Mouse (Mus musculus): ENCODE measurements around the gene Asxl1. TPM values are rescaled to one million over a fixed set of nuclear protein-coding genes. Genes with fewer than 3 reads are reported as not detected.

Gene Asxl1
- polyA plus RNA-seq, 1 experiment from 2014 or later = 35.9 TPM

DNA sequence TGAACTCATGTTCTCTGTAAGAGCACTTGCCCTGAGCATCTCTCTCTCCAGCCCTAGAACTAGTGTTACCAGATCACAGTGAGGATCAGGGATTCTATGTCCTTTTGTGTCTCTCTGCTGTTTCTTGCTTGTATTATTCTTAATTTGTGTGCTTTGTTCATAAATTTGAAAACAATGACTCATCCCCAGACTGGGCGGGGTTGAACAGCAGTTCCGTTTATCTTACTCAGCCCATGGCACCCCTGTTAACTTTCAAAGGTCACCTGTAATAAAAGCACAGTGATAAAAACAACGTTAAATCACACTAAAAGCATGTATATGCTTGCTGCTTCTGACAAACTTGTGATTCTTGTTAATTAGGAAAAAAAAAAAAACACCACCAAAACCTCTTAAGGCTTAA lies 3.0 kb upstream of the Asxl1 start:
- POLR2A ChIA-PET = interaction anchor here (1.1 to 1.3 kb wide), 2 partner anchors 9 to 435 kb away, joined by 3 read pairs; no protein-coding TSS in a partner anchor

DNA sequence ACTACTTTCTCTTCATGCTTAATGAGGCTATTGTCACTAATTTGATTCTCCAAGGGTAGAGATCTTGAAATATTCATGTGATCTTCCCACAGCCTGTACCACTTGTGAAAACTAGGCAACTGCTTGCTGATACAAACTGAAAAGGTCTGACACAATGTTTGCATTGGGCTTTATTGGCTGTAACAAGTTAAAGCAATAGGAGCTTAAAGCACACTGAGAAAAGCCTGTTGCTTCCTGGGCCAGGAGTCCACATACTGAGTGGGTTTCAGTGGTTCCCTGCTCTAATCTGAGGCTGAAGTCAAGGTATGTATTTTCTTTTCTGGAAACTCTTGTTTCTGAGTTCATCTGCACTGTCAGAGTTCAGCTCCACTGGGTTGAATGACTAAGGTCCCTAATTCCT lies 2.4 kb upstream of the Asxl1 start:
- no peak for ATAC-seq
- DNase-seq (ENCODE audit: low read depth, low spot score) = no peak
- TF ChIP-seq CTCF (IDR thresholded peaks at IDR 0.05) = no peak
- no peaks in the 10 kb centered on the region for H3K27me3 ChIP-seq
- in situ Hi-C loops (cut with MboI; ENCODE audit: low pct_unique_long_range_greater_than_20kb) = loop anchor here (25.0 kb wide), 1 partner anchor 244 kb away; no protein-coding TSS in a partner anchor
- CTCF ChIA-PET = no interaction called here
- POLR2A ChIA-PET = interaction anchor here (1.1 to 1.3 kb wide), 2 partner anchors 9 to 436 kb away, joined by 3 read pairs; no protein-coding TSS in a partner anchor

More for the DNA sequence above, 3.0 kb upstream of the Asxl1 start:
- in situ Hi-C loops (cut with MboI; ENCODE audit: low pct_unique_long_range_greater_than_20kb) = loop anchor here (25.0 kb wide), 1 partner anchor 245 kb away; no protein-coding TSS in a partner anchor
- no peak for ATAC-seq
- TF ChIP-seq CTCF (IDR thresholded peaks at IDR 0.05) = no peak
- DNase-seq (ENCODE audit: low read depth, low spot score) = no peak
- H3K27me3 ChIP-seq = no peaks in the 10 kb centered on the region
- CTCF ChIA-PET = no interaction called here

DNA sequence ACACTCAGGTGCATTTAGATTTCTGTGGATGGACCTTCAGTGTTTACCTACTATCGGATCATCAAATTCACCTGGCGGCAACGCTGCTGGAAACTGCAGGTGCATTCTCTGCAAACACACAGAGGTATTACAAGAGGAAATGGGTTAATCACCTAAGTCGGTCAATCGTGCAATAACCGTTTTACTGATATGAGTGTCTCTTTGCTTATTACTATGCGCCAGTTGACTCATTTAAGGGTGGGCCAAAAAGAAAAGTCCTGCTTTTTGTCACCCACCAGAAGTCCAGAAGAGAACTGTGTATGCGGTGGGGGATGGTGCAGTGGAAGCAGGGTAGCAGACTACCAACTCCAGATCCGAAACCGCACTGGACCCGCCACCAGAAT lies 567 bp upstream of the Asxl1 start:
- POLR2A ChIA-PET = interaction anchor here (1.5 kb wide), 1 partner anchor 46 kb away, joined by 3 read pairs; no protein-coding TSS in a partner anchor
- in situ Hi-C loops (cut with MboI; ENCODE audit: low pct_unique_long_range_greater_than_20kb) = loop anchor here (25.0 kb wide), 1 partner anchor 242 kb away; no protein-coding TSS in a partner anchor
- H3K27me3 ChIP-seq = no peaks in the 10 kb centered on the region
- DNase-seq (ENCODE audit: low read depth, low spot score) (no peak), ATAC-seq (no peak)
- CTCF ChIA-PET = interaction anchor here (1.3 kb wide), 1 partner anchor 11 kb away, joined by 4 read pairs; no protein-coding TSS in a partner anchor
- no peak for TF ChIP-seq CTCF (IDR thresholded peaks at IDR 0.05)

DNA sequence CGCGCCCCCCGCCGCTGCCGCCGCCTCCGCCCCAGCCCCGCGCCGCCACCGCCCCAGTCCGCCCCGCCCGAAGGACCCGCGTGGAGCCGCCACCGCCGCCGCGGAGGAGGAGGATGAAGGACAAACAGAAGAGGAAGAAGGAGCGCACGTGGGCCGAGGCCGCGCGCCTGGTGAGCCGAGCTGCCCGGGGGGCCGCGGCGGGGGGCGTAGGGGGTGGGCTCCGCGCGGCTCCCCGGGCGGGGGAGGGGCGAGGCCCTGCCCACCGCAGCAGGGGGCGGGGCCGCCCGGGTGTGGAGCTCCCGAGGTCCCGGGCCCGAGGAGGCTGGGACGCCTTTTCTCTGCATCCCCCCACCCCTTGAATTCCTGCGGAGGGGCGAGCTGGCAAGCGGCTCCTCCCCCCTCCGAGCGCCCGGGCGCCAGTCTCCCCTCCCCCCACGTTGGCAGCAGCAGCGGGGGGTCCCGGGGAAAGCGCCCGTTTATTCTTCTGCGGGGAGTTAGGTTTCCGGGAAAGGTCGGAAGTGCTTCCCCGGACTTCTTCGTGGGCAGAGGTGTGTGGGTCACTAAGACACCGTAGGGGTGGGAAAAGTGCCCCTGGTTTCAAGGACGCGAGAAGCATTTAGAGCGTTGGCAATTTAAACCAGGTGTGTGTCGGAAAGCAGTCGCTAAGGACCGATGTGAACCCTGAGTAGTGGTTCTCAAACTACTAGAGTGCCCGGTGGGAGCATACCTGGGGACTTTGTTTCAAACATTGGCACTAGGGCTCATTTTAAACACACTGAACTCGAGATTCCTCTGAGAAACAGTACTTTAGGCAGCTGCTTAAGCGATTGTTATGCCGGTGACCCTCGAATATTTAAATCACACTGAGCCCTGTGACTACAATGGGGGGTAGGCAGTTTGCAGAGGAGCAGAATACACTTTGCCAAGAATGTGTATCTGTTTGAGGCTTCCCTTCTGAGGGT lies 873 bp downstream of the Asxl1 start:
- DNase-seq (ENCODE audit: low read depth, low spot score) (peak; percentile 22), ATAC-seq (peak; percentile 23)
- no peak for TF ChIP-seq CTCF (IDR thresholded peaks at IDR 0.05)
- in situ Hi-C loops (cut with MboI; ENCODE audit: low pct_unique_long_range_greater_than_20kb) = loop anchor here (25.0 kb wide), 1 partner anchor 241 kb away; no protein-coding TSS in a partner anchor
- CTCF ChIA-PET = interaction anchor here (1.4 kb wide), 1 partner anchor 49 kb away, joined by 4 read pairs; no protein-coding TSS in a partner anchor
- POLR2A ChIA-PET = interaction anchor here (0.5 to 2.2 kb wide), 6 partner anchors 45 to 1379 kb away, joined by 3 to 7 read pairs (median 3); no protein-coding TSS in a partner anchor
- H3K27me3 ChIP-seq = no peaks in the 10 kb centered on the region

DNA sequence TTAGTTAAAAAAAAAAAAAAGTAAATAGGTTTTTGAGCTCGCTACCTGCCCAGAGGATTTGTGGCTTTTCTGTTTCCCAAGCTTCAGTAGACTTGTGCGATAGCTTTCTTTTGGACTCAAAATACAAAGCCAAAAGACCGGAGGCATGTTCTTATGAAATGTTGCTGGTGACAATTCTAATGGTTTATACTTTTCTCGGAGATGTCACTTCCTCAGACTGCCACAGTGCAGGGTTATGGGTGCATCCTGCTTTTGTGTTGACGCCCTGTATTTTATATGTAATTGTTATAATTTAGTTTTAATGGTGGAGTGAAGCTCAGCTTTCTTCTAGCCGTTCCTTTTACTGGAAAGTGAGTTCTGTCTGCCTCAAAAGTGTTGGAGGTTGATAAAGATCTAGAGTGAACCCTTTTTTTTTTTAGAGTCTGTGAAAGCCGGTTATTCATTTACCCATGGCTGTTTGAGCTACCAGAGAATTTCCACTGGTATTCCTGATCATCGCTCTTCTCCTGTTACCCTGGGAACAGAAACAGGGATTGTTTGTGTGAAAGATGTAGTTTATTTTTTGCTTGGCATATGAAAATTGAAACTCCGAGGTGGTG lies 1.7 kb downstream of the Asxl1 start:
- DNase-seq (ENCODE audit: low read depth, low spot score) (peak; percentile 19), ATAC-seq (no peak)
- CTCF ChIA-PET = interaction anchor here (0.9 to 1.4 kb wide), 4 partner anchors 11 to 442 kb away, joined by 3 to 4 read pairs (median 4); no protein-coding TSS in a partner anchor
- no peak for TF ChIP-seq CTCF (IDR thresholded peaks at IDR 0.05)
- H3K27me3 ChIP-seq = no peaks in the 10 kb centered on the region
- POLR2A ChIA-PET = interaction anchor here (0.6 to 2.2 kb wide), 4 partner anchors 29 to 292 kb away, joined by 3 to 7 read pairs (median 3); no protein-coding TSS in a partner anchor
- in situ Hi-C loops (cut with MboI; ENCODE audit: low pct_unique_long_range_greater_than_20kb) = loop anchor here (25.0 kb wide), 1 partner anchor 240 kb away; no protein-coding TSS in a partner anchor

DNA sequence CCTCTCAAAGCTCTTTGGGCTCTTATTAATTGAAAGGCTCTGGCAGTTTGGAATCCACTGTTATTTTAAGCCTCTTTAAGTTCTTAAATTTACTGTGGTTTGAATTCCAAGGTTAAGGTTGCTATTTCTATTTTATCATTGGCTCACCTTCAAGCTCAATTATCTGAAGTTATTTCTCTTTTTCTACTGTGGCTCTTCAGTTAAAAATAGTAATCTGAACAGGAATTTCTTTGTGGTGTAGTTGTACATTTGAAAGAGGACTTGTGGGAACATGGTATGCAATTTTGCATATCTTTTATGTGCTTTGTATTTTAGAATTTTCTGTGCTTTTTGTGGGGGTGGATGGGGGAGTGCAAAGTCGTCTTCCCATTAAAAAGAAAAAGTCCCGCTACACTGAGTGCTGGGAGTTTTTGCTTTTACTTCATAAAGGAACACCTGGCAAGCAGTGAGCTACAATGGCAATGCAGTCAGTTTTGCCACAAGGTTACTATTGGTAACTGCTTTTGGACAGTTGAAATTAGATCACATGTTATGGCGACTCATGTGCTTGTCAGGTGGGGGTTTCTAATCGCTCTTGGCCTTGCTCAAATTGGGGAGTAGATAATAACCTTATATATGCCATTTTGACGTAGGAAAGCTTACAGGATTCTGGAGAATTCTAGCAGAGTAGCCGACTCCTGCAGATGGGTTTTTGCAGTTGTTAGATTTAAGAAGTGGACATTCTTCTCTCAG lies 2.6 kb downstream of the Asxl1 start:
- DNase-seq (ENCODE audit: low read depth, low spot score) (peak; percentile 15), ATAC-seq (no peak)
- ChIA-PET CTCF (interaction anchor here (0.9 to 1.4 kb wide), 4 partner anchors 10 to 443 kb away, joined by 3 to 4 read pairs (median 4); no protein-coding TSS in a partner anchor), POLR2A (interaction anchor here (0.9 to 2.2 kb wide), 2 partner anchors 28 to 97 kb away, joined by 3 to 7 read pairs; no protein-coding TSS in a partner anchor)
- in situ Hi-C loops (cut with MboI; ENCODE audit: low pct_unique_long_range_greater_than_20kb) = loop anchor here (25.0 kb wide), 1 partner anchor 239 kb away; no protein-coding TSS in a partner anchor
- TF ChIP-seq CTCF (IDR thresholded peaks at IDR 0.05) = no peak
- H3K27me3 ChIP-seq = no peaks in the 10 kb centered on the region

DNA sequence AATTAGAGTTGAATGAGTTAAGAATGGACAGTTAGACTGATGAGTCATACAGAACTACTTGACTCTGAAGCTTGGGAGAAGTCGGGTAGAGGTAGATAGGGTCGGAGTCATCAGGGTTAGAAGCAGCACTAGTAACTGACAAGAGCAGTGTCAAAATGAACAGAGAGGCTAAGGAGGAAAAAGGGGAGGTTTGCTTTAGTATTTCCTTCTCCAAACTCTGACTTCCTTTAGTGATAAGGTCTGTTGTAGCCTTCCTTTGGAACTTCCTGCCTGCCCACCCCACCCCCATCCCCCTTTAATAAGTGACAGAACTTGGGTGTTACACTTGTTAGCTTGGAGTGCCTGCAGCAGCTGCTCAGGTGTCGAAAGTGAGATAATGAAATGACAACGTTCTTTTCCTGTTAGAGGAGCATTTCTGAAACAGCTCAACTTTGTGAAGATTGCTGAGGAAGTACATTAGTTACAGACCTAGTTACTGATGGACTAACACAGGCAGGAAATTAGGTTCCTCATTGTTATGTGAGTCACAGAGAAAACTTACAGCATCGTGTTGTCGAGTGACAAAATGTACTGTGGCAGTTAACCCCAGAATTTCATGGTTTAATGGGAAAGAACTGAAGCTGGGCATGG lies 5.0 kb downstream of the Asxl1 start:
- in situ Hi-C loops (cut with MboI; ENCODE audit: low pct_unique_long_range_greater_than_20kb) = no loop called here
- ATAC-seq (no peak), DNase-seq (ENCODE audit: low read depth, low spot score) (no peak)
- no peak for TF ChIP-seq CTCF (IDR thresholded peaks at IDR 0.05)
- POLR2A ChIA-PET = interaction anchor here (1.7 kb wide), 1 partner anchor 10 kb away, joined by 4 read pairs; no protein-coding TSS in a partner anchor
- CTCF ChIA-PET = no interaction called here
- H3K27me3 ChIP-seq = no peaks in the 10 kb centered on the region

DNA sequence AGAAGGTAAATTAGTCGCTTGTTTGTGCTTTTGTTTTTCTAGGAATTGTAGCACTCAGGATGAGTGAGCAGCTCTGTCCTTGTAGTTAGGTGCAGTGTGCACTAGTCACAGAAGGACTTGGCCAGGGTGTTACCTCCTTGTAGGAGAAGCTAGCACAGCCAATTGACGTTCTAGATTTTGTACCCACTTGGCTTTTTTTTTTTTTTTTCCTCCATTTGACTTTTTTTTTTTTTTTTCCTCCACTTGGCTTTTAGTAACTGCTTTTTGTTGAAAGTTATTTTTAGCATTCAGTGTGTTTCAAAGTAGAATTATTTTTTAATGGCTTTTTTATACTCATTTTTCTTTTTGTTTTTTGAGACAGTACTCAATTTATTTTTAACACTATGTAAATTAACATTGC lies 9.0 kb downstream of the Asxl1 start:
- ChIA-PET POLR2A (interaction anchor here (0.7 kb wide), 1 partner anchor 67 kb away, joined by 3 read pairs; no protein-coding TSS in a partner anchor), CTCF (no interaction called here)
- no peaks in the 10 kb centered on the region for H3K27me3 ChIP-seq
- ATAC-seq = no peak
- in situ Hi-C loops (cut with MboI; ENCODE audit: low pct_unique_long_range_greater_than_20kb) = no loop called here
- DNase-seq (ENCODE audit: low read depth, low spot score) = no peak
- TF ChIP-seq CTCF (IDR thresholded peaks at IDR 0.05) = no peak

DNA sequence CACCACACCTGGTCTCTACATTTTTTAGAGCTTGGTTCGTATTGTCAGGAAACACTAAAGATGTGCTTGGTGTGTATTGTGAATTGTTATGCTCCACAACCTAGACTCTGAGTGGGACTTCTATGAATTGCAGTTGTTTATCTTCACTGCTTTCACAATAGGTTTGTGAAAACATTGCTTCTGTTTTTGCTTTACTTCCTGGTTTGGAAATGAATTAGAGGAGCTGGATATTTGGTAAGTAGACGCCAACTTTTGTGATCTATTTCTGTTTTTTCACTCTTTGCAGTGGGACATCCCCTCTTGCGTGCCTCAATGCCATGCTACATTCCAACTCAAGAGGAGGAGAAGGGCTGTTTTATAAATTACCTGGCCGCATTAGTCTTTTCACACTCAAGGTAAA lies 11.2 kb downstream of the Asxl1 start:
- H3K27me3 ChIP-seq = no peaks in the 10 kb centered on the region
- in situ Hi-C loops (cut with MboI; ENCODE audit: low pct_unique_long_range_greater_than_20kb) = no loop called here
- ATAC-seq = no peak
- POLR2A ChIA-PET = no interaction called here
- no peak for DNase-seq (ENCODE audit: low read depth, low spot score)
- CTCF ChIA-PET = no interaction called here
- TF ChIP-seq CTCF (IDR thresholded peaks at IDR 0.05) = no peak
